Mouse (Mus musculus): ENCODE data around the gene Fam187b. TPM values are rescaled to one million over a fixed set of nuclear protein-coding genes. Genes with fewer than 3 reads are reported as not detected.

The Fam187b gene
- total and polyA plus RNA-seq, 3 experiments = not detected

- TF ChIP-seq MXI1 (IDR thresholded peaks at IDR 0.05; ENCODE audit: low read depth, low read length) = no peak
- 0 out of 2 replicates have a peak, but pooled peaks have one; percentile 25 for TF ChIP-seq TBP (conservative IDR thresholded peaks at IDR 0.05; ENCODE audit: low read depth, low read length)
- no peak for TF ChIP-seq CTCF (conservative IDR thresholded peaks at IDR 0.05 in 1 of 2, IDR thresholded peaks at IDR 0.05 in 1 of 2; ENCODE audit: low read depth in 2 of 2, low read length in 2 of 2)
- TF ChIP-seq RAD21 (IDR thresholded peaks at IDR 0.05; ENCODE audit: low read depth, low read length) = no peak
- no peak; the same call in 1 of the 2 replicates for TF ChIP-seq POLR2A (IDR thresholded peaks at IDR 0.05; ENCODE audit: low read depth, low read length)
- no peak for TF ChIP-seq MEF2A (IDR thresholded peaks at IDR 0.05; ENCODE audit: borderline replicate concordance, low read depth, low read length)
- TF ChIP-seq ZMIZ1 (IDR thresholded peaks at IDR 0.05; ENCODE audit: low read depth, low read length) = no peak
- TF ChIP-seq PAX5 (IDR thresholded peaks at IDR 0.05; ENCODE audit: low read length) = no peak
- TF ChIP-seq RCOR1 (conservative IDR thresholded peaks at IDR 0.05; ENCODE audit: low read depth, low read length) = no peak
- no peak for TF ChIP-seq ETS1 (conservative IDR thresholded peaks at IDR 0.05; ENCODE audit: low read depth, low read length)
- no peak for TF ChIP-seq UBTF (IDR thresholded peaks at IDR 0.05; ENCODE audit: low read depth, low read length)
- no peak for TF ChIP-seq USF1 (IDR thresholded peaks at IDR 0.05; ENCODE audit: low read depth, low read length)
- peak; percentile 30; the same call in 1 of the 2 replicates for TF ChIP-seq IRF4 (IDR thresholded peaks at IDR 0.05; ENCODE audit: low read depth, low read length)
- TF ChIP-seq MAX (IDR thresholded peaks at IDR 0.05; ENCODE audit: low read length) = no peak
- no peak for TF ChIP-seq CHD2 (IDR thresholded peaks at IDR 0.05; ENCODE audit: low read length)
- TF ChIP-seq JUN (IDR thresholded peaks at IDR 0.05; ENCODE audit: insufficient read depth, low read depth, low read length) = no peak
- TF ChIP-seq HCFC1 (IDR thresholded peaks at IDR 0.05; ENCODE audit: low read depth, low read length) = no peak; the same call in 1 of the 2 replicates
- TF ChIP-seq KAT2A (IDR thresholded peaks at IDR 0.05; ENCODE audit: insufficient replicate concordance, low read length) = no peak
- peak; percentile 77 for TF ChIP-seq ELF1 (IDR thresholded peaks at IDR 0.05; ENCODE audit: low read depth, low read length)
- peak; percentile 71 for DNase-seq (ENCODE audit: extremely low read depth)
- in situ Hi-C loops (cut with MboI; ENCODE audit: low pct_ligation_motif_present, low pct_unique_long_range_greater_than_20kb, low sequenced_read_pairs) = no loop called here
Measured at GRCm38 (mm10) chr7:31033409-31034165, 60.0 kb downstream of the Fam187b start.

GRCm38 (mm10) chr7:31034789-31035188 is 61.2 kb downstream of the Fam187b start:
- peak; percentile 48 for DNase-seq (ENCODE audit: extremely low read depth)
- TF ChIP-seq GABPA (IDR thresholded peaks at IDR 0.05; ENCODE audit: insufficient replicate concordance, low read depth, low read length) = no peak
- peak; percentile 16 to 45; a peak in 2 of 4 replicates for TF ChIP-seq CTCF (conservative IDR thresholded peaks at IDR 0.05 in 1 of 2, IDR thresholded peaks at IDR 0.05 in 1 of 2; ENCODE audit: low read depth in 2 of 2, low read length in 2 of 2)
- TF ChIP-seq MEF2A (IDR thresholded peaks at IDR 0.05; ENCODE audit: borderline replicate concordance, low read depth, low read length) = no peak
- TF ChIP-seq RCOR1 (conservative IDR thresholded peaks at IDR 0.05; ENCODE audit: low read depth, low read length) = no peak
- TF ChIP-seq USF1 (IDR thresholded peaks at IDR 0.05; ENCODE audit: low read depth, low read length) = peak; percentile 35; the same call in 1 of the 2 replicates
- Histone ChIP-seq H3K9me3 (replicated peaks; ENCODE audit: low read length) (no peaks in the 10 kb centered on the region), H3K4me3 (replicated peaks in 1 of 3; ENCODE audit: low read depth in 2 of 3, low read length in 2 of 3, poor library complexity in 1 of 3) (no peak overlapping the region), H3K27ac (ENCODE audit: insufficient read depth, low read depth) (no peak overlapping the region), H3K36me3 (replicated peaks in 1 of 2; ENCODE audit: control insufficient read depth in 1 of 2, insufficient read depth in 1 of 2, low read length in 1 of 2) (peaks cover 0 to 63% of the 10 kb centered on the region in 2 experiments), H3K4me1 (ENCODE audit: control insufficient read depth in 1 of 2, insufficient read depth in 2 of 2) (peaks cover 16 to 52% of the 10 kb centered on the region in 2 experiments), H3K4me2 (ENCODE audit: insufficient read depth, low read depth, poor library complexity, severe bottlenecking) (no peak overlapping the region), H3K27me3 (replicated peaks) (no peaks in the 10 kb centered on the region), H3K79me2 (replicated peaks; ENCODE audit: control insufficient read depth, extremely low read depth, insufficient read depth, poor library complexity, severe bottlenecking) (no peaks in the 10 kb centered on the region), H3K9ac (ENCODE audit: insufficient read depth, low read depth) (no peak overlapping the region)
- in situ Hi-C loops (cut with MboI; ENCODE audit: low pct_ligation_motif_present, low pct_unique_long_range_greater_than_20kb, low sequenced_read_pairs) (no loop called here), dilution Hi-C loops (cut with MboI; ENCODE audit: extremely low pct_ligation_motif_present, extremely low pct_unique_long_range_greater_than_20kb, low sequenced_read_pairs) (no loop called here)

More at GRCm38 (mm10) chr7:31033409-31034165, 60.0 kb downstream of the Fam187b start:
- Histone ChIP-seq H3K36me3 (replicated peaks in 1 of 2; ENCODE audit: control insufficient read depth in 1 of 2, insufficient read depth in 1 of 2, low read length in 1 of 2) (peaks cover 0 to 53% of the 10 kb centered on the region in 2 experiments), H3K9ac (ENCODE audit: insufficient read depth, low read depth) (no peak overlapping the region), H3K9me3 (replicated peaks; ENCODE audit: low read length) (no peaks in the 10 kb centered on the region), H3K27ac (ENCODE audit: insufficient read depth, low read depth) (peak overlapping the region; percentile 39), H3K4me3 (replicated peaks in 1 of 3; ENCODE audit: low read depth in 2 of 3, low read length in 2 of 3, poor library complexity in 1 of 3) (no peak overlapping the region), H3K27me3 (replicated peaks) (no peaks in the 10 kb centered on the region), H3K4me2 (ENCODE audit: insufficient read depth, low read depth, poor library complexity, severe bottlenecking) (no peak overlapping the region), H3K79me2 (replicated peaks; ENCODE audit: control insufficient read depth, extremely low read depth, insufficient read depth, poor library complexity, severe bottlenecking) (no peaks in the 10 kb centered on the region), H3K4me1 (ENCODE audit: control insufficient read depth in 1 of 2, insufficient read depth in 2 of 2) (peaks cover 16 to 49% of the 10 kb centered on the region in 2 experiments)
- dilution Hi-C loops (cut with MboI; ENCODE audit: extremely low pct_ligation_motif_present, extremely low pct_unique_long_range_greater_than_20kb, low sequenced_read_pairs) = no loop called here

Measured in CH12.LX (cell line).